Mouse (Mus musculus) lung, embryonic 15.5 days (tissue): ENCODE results near the gene Blmh. TPM values are rescaled to one million over a fixed set of nuclear protein-coding genes. Genes with fewer than 3 reads are reported as not detected.
"Not testable (repeated sequence)": the region's sequence is repeated elsewhere in the genome, so short reads cannot be mapped to it uniquely, and the experiment has no call there.

Source experiments
- ATAC-seq: fragments of 200-750 bp; cut with Nextera tagmentation; 2 replicates; pipeline ENCODE4 v1.8.0; 2017; ENCODE audit warnings: moderate number of reproducible peaks, borderline replicate concordance; ENCODE audit not compliant: low FRiP score, low TSS enrichment; ENCODE audit errors: extremely low read depth
- H3K27ac ChIP-seq: fragments of 300-500 bp; sonication (generic); 2 replicates; pipeline ENCODE4 v1.5.1; 2015; ENCODE audit warnings: moderate library complexity, mild to moderate bottlenecking, inconsistent platforms
- H3K27me3 ChIP-seq: fragments of 300-500 bp; sonication (generic); 2 replicates; pipeline ENCODE4 v1.6.1; 2015; ENCODE audit warnings: inconsistent platforms
- H3K36me3 ChIP-seq: fragments of 300-500 bp; sonication (generic); 2 replicates; pipeline ENCODE4 v1.6.1; 2015; ENCODE audit warnings: inconsistent platforms
- H3K4me1 ChIP-seq: fragments of 300-500 bp; sonication (generic); 2 replicates; pipeline ENCODE4 v1.6.1; 2015; ENCODE audit warnings: inconsistent platforms
- H3K4me2 ChIP-seq: fragments of 300-500 bp; sonication (generic); 2 replicates; pipeline ENCODE4 v1.6.1; 2015; ENCODE audit warnings: inconsistent platforms, mild to moderate bottlenecking, moderate library complexity
- H3K4me3 ChIP-seq: fragments of 300-500 bp; sonication (generic); 2 replicates; pipeline ENCODE4 v1.5.1; 2015; ENCODE audit warnings: mild to moderate bottlenecking, inconsistent platforms
- H3K9ac ChIP-seq: fragments of 300-500 bp; sonication (generic); 2 replicates; pipeline ENCODE4 v1.6.1; 2015; ENCODE audit warnings: inconsistent platforms
- H3K9me3 ChIP-seq: fragments of 300-500 bp; sonication (generic); 2 replicates; pipeline ENCODE4 v1.6.1; 2016; ENCODE audit warnings: inconsistent platforms
- WGBS: fragments of 180-500 bp; shearing (Covaris S2); methylation state at CpG from one replicate; pipeline ENCODE4 v1.1.7; 2015; 5-methylcytosine and 5-hydroxymethylcytosine counted together
- polyA plus RNA-seq: library from polyadenylated mRNA; unstranded; fragments of >200 nt; fragmentation: Nextera tagmentation; extraction: Ambion mirVana; gene quantifications from 2 replicates; pipeline ENCODE4 v1.2.1, GENCODE M21; 2015

Gene Blmh
- polyA plus RNA-seq, 1 experiment from 2014 or later, result 179 TPM

DNA sequence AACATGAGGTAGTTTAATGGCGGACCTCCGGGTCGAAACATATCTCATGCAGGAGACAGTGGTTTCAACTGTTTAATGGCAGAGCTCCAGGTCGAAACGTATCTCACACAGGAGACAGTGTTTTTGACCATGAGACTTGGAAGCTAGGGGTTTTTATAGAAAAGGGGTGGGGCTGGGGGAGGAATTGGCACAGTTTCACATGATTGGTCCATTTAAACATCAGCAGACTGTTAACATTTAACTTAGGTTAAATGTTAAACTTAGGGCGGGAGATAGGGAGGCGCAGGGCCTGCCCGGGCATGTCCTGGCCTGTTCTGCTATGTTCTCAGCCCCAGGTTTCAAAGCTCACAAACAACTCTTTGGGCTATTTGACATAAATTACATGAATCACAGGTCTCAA lies 4.0 kb downstream of the Blmh start:
- not testable (repeated sequence) for H3K4me1 ChIP-seq, H3K27ac ChIP-seq, H3K36me3 ChIP-seq, H3K9me3 ChIP-seq, H3K4me3 ChIP-seq, H3K4me2 ChIP-seq, H3K27me3 ChIP-seq, H3K9ac ChIP-seq, ATAC-seq
- WGBS, result 70% methylated on average over 8 of the region's 8 CpGs

- Histone ChIP-seq H3K27ac (no peak overlapping the region), H3K4me1 (no peaks in the 10 kb centered on the region), H3K27me3 (no peaks in the 10 kb centered on the region), H3K4me3 (no peak overlapping the region), H3K9me3 (no peaks in the 10 kb centered on the region), H3K36me3 (no peaks in the 10 kb centered on the region), H3K4me2 (no peak overlapping the region), H3K9ac (no peak overlapping the region)
- WGBS, result 62% methylated on average over 3 of the region's 3 CpGs
- no peak for ATAC-seq
Observed at GRCm38 (mm10) chr11:76933209-76933608, 8.6 kb downstream of the Blmh start.

- Histone ChIP-seq H3K36me3 (no peaks in the 10 kb centered on the region), H3K9me3 (no peaks in the 10 kb centered on the region), H3K27me3 (no peaks in the 10 kb centered on the region), H3K9ac (no peak overlapping the region), H3K4me2 (no peak overlapping the region), H3K4me1 (no peaks in the 10 kb centered on the region), H3K27ac (no peak overlapping the region), H3K4me3 (no peak overlapping the region)
- no peak for ATAC-seq
- WGBS, result 60% methylated on average over 5 of the region's 5 CpGs
Observed at GRCm38 (mm10) chr11:76936578-76936977, 12.0 kb downstream of the Blmh start.

DNA sequence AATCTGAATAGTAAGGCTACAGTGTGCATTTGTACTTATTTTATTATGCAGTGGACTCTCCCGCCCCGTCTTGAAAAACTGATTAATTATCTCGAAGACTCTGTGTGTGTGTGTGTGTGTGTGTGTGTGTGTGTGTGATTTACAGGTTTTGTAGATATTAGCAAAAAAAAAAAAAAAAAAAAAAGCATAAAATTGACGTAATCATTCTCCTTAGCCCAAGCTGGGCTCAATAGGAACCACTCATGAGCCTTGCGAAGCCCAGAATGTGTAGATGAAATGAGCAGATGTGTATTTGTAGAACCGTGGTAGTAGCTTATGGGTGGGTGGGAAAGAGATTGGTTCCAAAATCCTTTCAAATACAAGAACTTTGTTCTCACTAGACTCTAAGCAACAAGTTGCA lies 20.2 kb downstream of the Blmh start:
- Histone ChIP-seq H3K4me3 (peak overlapping the region; percentile 65), H3K4me2 (peak overlapping the region; percentile 62), H3K9me3 (no peaks in the 10 kb centered on the region), H3K27ac (peak overlapping the region; percentile 82), H3K27me3 (no peaks in the 10 kb centered on the region), H3K9ac (peak overlapping the region; percentile 65; the same call in 1 of the 2 replicates), H3K36me3 (peaks cover 4% of the 10 kb centered on the region; the same call in 1 of the 2 replicates), H3K4me1 (peaks cover 13% of the 10 kb centered on the region; the same call in 1 of the 2 replicates)
- 63% methylated on average over 6 of the region's 6 CpGs for WGBS
- no peak for ATAC-seq

- H3K4me3 ChIP-seq, result peak overlapping the region; percentile 65
- H3K4me2 ChIP-seq, result peak overlapping the region; percentile 62
- H3K9ac ChIP-seq, result peak overlapping the region; percentile 65
- H3K27ac ChIP-seq, result peak overlapping the region; percentile 82
- peaks cover 13% of the 10 kb centered on the region; the same call in 1 of the 2 replicates for H3K4me1 ChIP-seq
- no peaks in the 10 kb centered on the region for H3K27me3 ChIP-seq
- WGBS, result under 1% methylated on average over 58 of the region's 58 CpGs
- H3K36me3 ChIP-seq, result peaks cover 7% of the 10 kb centered on the region; the same call in 1 of the 2 replicates
- no peaks in the 10 kb centered on the region for H3K9me3 ChIP-seq
- ATAC-seq, result peak; percentile 97
Observed at GRCm38 (mm10) chr11:76945386-76946202, 21.0 kb downstream of the Blmh start.

- ATAC-seq, result peak; percentile 8; the same call in 1 of the 2 replicates
- H3K27me3 ChIP-seq, result no peaks in the 10 kb centered on the region
- no peaks in the 10 kb centered on the region for H3K9me3 ChIP-seq
- peak overlapping the region; percentile 65 for H3K9ac ChIP-seq
- peaks cover 12% of the 10 kb centered on the region for H3K36me3 ChIP-seq
- H3K4me1 ChIP-seq, result peaks cover 13% of the 10 kb centered on the region; the same call in 1 of the 2 replicates
- H3K4me3 ChIP-seq, result peak overlapping the region; percentile 65
- H3K27ac ChIP-seq, result peak overlapping the region; percentile 82; the same call in 1 of the 2 replicates
- WGBS, result 2% methylated on average over 8 of the region's 8 CpGs
- H3K4me2 ChIP-seq, result peak overlapping the region; percentile 62
Observed at GRCm38 (mm10) chr11:76946203-76946585, 21.6 kb downstream of the Blmh start.

- Histone ChIP-seq H3K9me3 (no peaks in the 10 kb centered on the region), H3K36me3 (peaks cover 76% of the 10 kb centered on the region), H3K27ac (no peak overlapping the region), H3K9ac (no peak overlapping the region), H3K4me2 (no peak overlapping the region), H3K4me1 (no peaks in the 10 kb centered on the region), H3K4me3 (no peak overlapping the region), H3K27me3 (no peaks in the 10 kb centered on the region)
- ATAC-seq, result no peak
- WGBS, result 78% methylated on average over 2 of the region's 2 CpGs
Observed at GRCm38 (mm10) chr11:76953536-76953935, 28.9 kb downstream of the Blmh start.

- Histone ChIP-seq H3K9me3 (no peaks in the 10 kb centered on the region), H3K4me1 (no peaks in the 10 kb centered on the region), H3K27ac (no peak overlapping the region), H3K36me3 (peaks cover 89% of the 10 kb centered on the region), H3K4me2 (no peak overlapping the region), H3K9ac (no peak overlapping the region), H3K4me3 (no peak overlapping the region), H3K27me3 (no peaks in the 10 kb centered on the region)
- 96% methylated on average over 3 of the region's 3 CpGs for WGBS
- no peak for ATAC-seq
Observed at GRCm38 (mm10) chr11:76965703-76966102, 41.1 kb downstream of the Blmh start.

- no peaks in the 10 kb centered on the region for H3K4me1 ChIP-seq
- H3K36me3 ChIP-seq, result peaks cover 89% of the 10 kb centered on the region
- no peak overlapping the region for H3K4me2 ChIP-seq
- no peak for ATAC-seq
- no peak overlapping the region for H3K9ac ChIP-seq
- no peaks in the 10 kb centered on the region for H3K27me3 ChIP-seq
- no peak overlapping the region for H3K4me3 ChIP-seq
- no peaks in the 10 kb centered on the region for H3K9me3 ChIP-seq
- no peak overlapping the region for H3K27ac ChIP-seq
- 90% methylated on average over 2 of the region's 2 CpGs for WGBS
Observed at GRCm38 (mm10) chr11:76970328-76970727, 45.7 kb downstream of the Blmh start.

DNA sequence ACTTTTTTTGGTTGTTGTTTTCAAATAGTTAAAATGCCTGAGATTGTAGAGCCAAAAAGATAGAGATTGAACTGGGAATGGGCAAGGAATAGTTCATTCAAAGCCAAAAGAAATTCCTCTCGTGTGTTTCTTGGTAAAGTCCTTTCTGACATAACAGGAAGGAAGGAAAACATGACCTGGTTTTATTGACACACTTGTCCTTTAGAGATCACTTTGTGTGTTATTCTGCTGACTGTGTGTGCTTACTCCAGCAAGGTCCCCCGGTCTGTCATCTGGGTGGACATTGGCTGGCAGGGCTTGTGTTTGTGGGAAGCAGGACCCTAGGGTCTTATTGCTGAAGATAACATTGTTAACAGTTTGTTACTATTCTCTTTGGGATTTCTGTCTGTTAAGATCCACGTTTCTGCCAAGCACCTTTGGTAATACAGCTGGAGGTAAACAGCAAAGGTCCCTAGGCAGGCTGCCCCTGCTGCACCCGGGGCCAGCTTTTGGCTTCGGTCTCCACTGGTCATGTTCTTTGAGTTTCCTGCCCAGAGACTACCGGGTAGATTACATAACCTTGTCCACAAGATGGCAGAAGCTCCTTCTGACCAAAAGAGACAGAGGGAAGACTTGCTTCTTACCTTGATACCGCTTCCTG lies 50.2 kb downstream of the Blmh start:
- H3K36me3 ChIP-seq, result peaks cover 83% of the 10 kb centered on the region
- WGBS, result 80% methylated on average over 7 of the region's 7 CpGs

GRCm38 (mm10) chr11:76981570-76982141 lies 57.0 kb downstream of the Blmh start:
- Histone ChIP-seq H3K36me3 (peaks cover 66% of the 10 kb centered on the region), H3K4me3 (no peak overlapping the region)
- 55% methylated on average over 5 of the region's 5 CpGs for WGBS

More for the DNA sequence above, 50.2 kb downstream of the Blmh start:
- Histone ChIP-seq H3K27me3 (no peaks in the 10 kb centered on the region), H3K9me3 (no peaks in the 10 kb centered on the region), H3K4me3 (no peak overlapping the region), H3K9ac (no peak overlapping the region), H3K4me2 (no peak overlapping the region), H3K4me1 (no peaks in the 10 kb centered on the region), H3K27ac (no peak overlapping the region)
- ATAC-seq, result no peak

DNA sequence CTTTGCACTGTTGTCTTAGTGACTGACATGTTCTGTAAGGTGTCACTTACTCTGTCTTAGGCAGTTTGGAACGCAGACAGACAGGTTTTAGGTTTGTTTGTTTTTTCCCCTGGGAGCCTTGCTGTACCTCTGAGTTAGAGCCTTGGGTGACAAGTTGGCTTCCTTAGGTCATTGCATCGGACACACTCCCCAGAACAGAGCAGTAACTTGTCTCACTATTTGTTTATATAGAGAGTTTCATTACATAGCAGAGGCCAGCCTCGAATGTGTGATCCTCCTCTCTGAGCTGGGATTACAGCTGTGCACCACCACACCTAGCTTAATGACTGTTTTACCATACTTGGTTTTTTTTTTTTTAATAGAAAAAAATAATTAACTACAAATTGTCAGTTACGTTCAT lies 57.8 kb downstream of the Blmh start:
- Histone ChIP-seq H3K4me2 (no peak overlapping the region), H3K4me3 (no peak overlapping the region), H3K27ac (no peak overlapping the region), H3K36me3 (peaks cover 71% of the 10 kb centered on the region), H3K9me3 (no peaks in the 10 kb centered on the region), H3K27me3 (no peaks in the 10 kb centered on the region), H3K9ac (no peak overlapping the region), H3K4me1 (no peaks in the 10 kb centered on the region)
- ATAC-seq, result no peak
- 39% methylated on average over 4 of the region's 4 CpGs for WGBS

More at GRCm38 (mm10) chr11:76981570-76982141, 57.0 kb downstream of the Blmh start:
- Histone ChIP-seq H3K9ac (no peak overlapping the region), H3K4me2 (no peak overlapping the region), H3K4me1 (no peaks in the 10 kb centered on the region), H3K27ac (no peak overlapping the region), H3K9me3 (no peaks in the 10 kb centered on the region), H3K27me3 (no peaks in the 10 kb centered on the region)
- no peak for ATAC-seq
